Mouse (Mus musculus) C2C12 (cell line): ENCODE measurements around the gene 1700003F12Rik.

Experiments used
- CEBPB ChIP-seq: IDR thresholded peaks from one replicate; pipeline ENCODE4 v1.6.1; 2011; ENCODE audit warnings: low read depth, mild to moderate bottlenecking, control low read depth, moderate library complexity
- CTCF ChIP-seq: IDR thresholded peaks from one replicate; pipeline ENCODE4 v1.5.1; 2011; ENCODE audit not compliant: control insufficient read depth, insufficient read depth, insufficient read length
- MAX ChIP-seq: IDR thresholded peaks from one replicate; pipeline ENCODE4 v1.6.1; 2011; ENCODE audit warnings: mild to moderate bottlenecking, control low read depth
- MYOD1 ChIP-seq: IDR thresholded peaks from one replicate; pipeline ENCODE4 v1.6.1; 2011; ENCODE audit warnings: low read depth; ENCODE audit not compliant: control insufficient read depth, insufficient read length
- MYOG ChIP-seq: IDR thresholded peaks from one replicate; pipeline ENCODE4 v1.6.1; 2011; ENCODE audit not compliant: control insufficient read depth, insufficient read length; ENCODE audit errors: extremely low read depth
- USF1 ChIP-seq: IDR thresholded peaks from one replicate; pipeline ENCODE4 v1.6.1; 2011; ENCODE audit warnings: low read depth, mild to moderate bottlenecking, control low read depth, moderate library complexity

DNA sequence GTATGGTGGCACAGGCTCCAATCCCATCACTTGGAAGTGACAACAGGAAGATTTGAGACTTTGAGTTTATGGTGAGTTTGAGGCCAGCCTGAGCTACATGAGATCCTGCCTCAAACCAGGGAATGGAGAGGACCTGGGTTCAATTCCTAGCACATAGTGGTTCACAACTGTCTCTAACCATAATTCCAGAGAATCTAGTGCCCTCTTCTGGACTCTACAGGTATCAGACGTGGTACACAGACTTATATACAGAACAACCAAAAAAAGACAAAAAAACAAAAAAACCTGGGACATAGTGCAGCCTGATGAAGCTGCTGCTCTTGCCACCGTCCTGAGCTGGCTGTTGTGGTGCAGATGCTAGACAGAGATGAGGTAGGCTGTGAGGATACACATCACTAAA, 5.3 kb upstream of the 1700003F12Rik start:
- TF ChIP-seq MAX (no peak), CTCF (no peak), MYOG (no peak), USF1 (no peak), MYOD1 (no peak), CEBPB (no peak)
